Mouse (Mus musculus): Measurements from ENCODE around the gene Akap3. TPM values are rescaled to one million over a fixed set of nuclear protein-coding genes. Genes with fewer than 3 reads are reported as not detected.

Akap3 gene
- total RNA-seq (2023): not detected in 4 replicates

GRCm38 (mm10) chr6:126852881-126853280, at the start of gene Akap3:
Gene Akap3 (plus strand): TSS chr6:126853098.

GRCm38 (mm10) chr6:126848712-126849704, 3.9 kb upstream of the Akap3 start, which contains the start of gene Ndufa9:
Gene Ndufa9 (minus strand): TSS chr6:126849136.

DNA sequence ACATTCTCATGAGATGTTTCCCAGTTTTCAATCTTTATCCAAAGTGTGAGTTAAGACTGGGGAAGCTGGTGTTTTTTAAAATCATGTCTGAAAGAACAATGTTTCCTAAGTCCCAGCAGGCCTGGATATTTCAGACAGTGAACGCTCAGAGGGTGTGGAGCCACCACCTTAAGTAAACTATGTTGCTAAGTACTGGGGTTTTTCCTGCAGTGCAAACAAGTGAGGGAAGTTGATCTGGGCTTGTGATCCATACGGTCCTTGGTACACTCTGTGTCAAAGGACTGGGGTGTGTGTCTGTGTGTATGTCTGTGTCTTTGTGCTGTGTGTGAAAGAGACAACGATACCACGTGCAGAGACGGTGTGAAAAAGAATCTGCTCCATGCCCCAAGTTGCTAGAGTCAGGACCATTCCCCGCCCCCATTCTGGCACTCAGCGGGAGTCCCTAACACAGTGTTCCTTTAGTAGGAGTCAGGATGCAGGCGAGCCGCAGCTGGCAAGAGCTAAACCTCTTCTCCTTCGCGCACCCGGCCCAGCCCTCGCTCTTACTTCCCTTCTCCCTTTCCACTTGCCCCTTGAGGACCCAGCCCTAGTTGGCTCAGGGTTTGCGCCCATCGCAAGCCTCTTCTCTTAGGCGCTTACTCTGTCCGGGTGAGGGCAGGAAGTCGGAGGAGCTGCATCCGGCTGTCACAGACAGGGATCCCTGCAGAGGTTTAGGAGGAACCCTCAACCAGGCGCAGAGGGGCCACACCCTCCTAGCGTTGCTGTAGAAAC, 68.4 kb downstream of the Akap3 start, which contains the start of gene Dyrk4:
Dyrk4 (minus strand) TSS at position 729 of the 771 bp plus-strand sequence.

Other genes starting within 250 kb of the Akap3 start
- gene Kcna1, start 206.7 kb upstream of the Akap3 start, total RNA-seq (2023): not detected in 4 replicates
- gene Kcna6, start 112.4 kb upstream of the Akap3 start, total RNA-seq (2023): not detected in 4 replicates
- gene Ndufa9, start 4.0 kb upstream of the Akap3 start, total RNA-seq (2023): 46.5 to 57.6 TPM (median 50.9 TPM) in 4 replicates
- gene Dyrk4, start 68.7 kb downstream of the Akap3 start, total RNA-seq (2023): 0.58 to 1.4 TPM (median 1.1 TPM) in 4 replicates
- gene Rad51ap1, start 86.5 kb downstream of the Akap3 start, total RNA-seq (2023): 1.8 to 4.1 TPM (median 3.0 TPM) in 4 replicates
- gene D6Wsu163e, start 86.9 kb downstream of the Akap3 start, total RNA-seq (2023): 37.3 to 43.4 TPM (median 38.8 TPM) in 4 replicates
- not detected in 4 replicates for gene Fgf6, start 162.5 kb downstream of the Akap3 start, total RNA-seq (2023)
- not detected in 4 replicates for gene Fgf23, start 219.8 kb downstream of the Akap3 start, total RNA-seq (2023)

Measured in B cell, adult 62 days (primary cell).